Mouse (Mus musculus) liver, embryonic 11.5 days (tissue): ENCODE results near the gene Klhl21. TPM values are rescaled to one million over a fixed set of nuclear protein-coding genes. Genes with fewer than 3 reads are reported as not detected.

Experiments used
- ATAC-seq: fragments of 200-750 bp; cut with Nextera tagmentation; replicated peaks from 2 replicates; pipeline ENCODE4 v1.8.0; 2017; ENCODE audit warnings: moderate number of reproducible peaks, mild to moderate bottlenecking, moderate TSS enrichment, moderate library complexity; ENCODE audit not compliant: low FRiP score
- DNase-seq: peaks from one replicate; pipeline ENCODE4 v3.0.0-alpha.2; 2017; ENCODE audit warnings: low spot score
- H3K27ac ChIP-seq: fragments of 300-500 bp; sonication (generic); 2 replicates; pipeline ENCODE4 v1.5.1; 2014; ENCODE audit warnings: mild to moderate bottlenecking, low read depth, low read length, control low read depth
- H3K27me3 ChIP-seq: fragments of 300-500 bp; sonication (generic); replicated peaks from 2 replicates; pipeline ENCODE4 v1.6.1; 2014; ENCODE audit warnings: low read length, mixed read lengths; ENCODE audit not compliant: control insufficient read depth, insufficient read depth
- H3K36me3 ChIP-seq: fragments of 300-500 bp; sonication (generic); 2 replicates; pipeline ENCODE4 v1.6.1; 2014; ENCODE audit warnings: mild to moderate bottlenecking, low read length, moderate library complexity, mixed read lengths; ENCODE audit not compliant: control insufficient read depth, insufficient read depth
- H3K4me1 ChIP-seq: fragments of 300-500 bp; sonication (generic); replicated peaks from 2 replicates; pipeline ENCODE4 v1.6.1; 2014; ENCODE audit warnings: low read length, mixed read lengths; ENCODE audit not compliant: control insufficient read depth, insufficient read depth
- H3K4me2 ChIP-seq: fragments of 300-500 bp; sonication (generic); 2 replicates; pipeline ENCODE4 v1.6.1; 2014; ENCODE audit warnings: mild to moderate bottlenecking, control low read depth, moderate library complexity
- H3K4me3 ChIP-seq: fragments of 300-500 bp; sonication (generic); 2 replicates; pipeline ENCODE4 v1.5.1; 2014; ENCODE audit warnings: low read depth, low read length, control low read depth
- H3K9ac ChIP-seq: fragments of 300-500 bp; sonication (generic); 2 replicates; pipeline ENCODE4 v1.6.1; 2014; ENCODE audit warnings: low read depth, low read length, control low read depth
- H3K9me3 ChIP-seq: fragments of 300-500 bp; sonication (generic); 2 replicates; pipeline ENCODE4 v1.6.1; 2016; ENCODE audit warnings: low read length, inconsistent platforms, mixed read lengths; ENCODE audit not compliant: control insufficient read depth
- WGBS: fragments of 180-500 bp; shearing (Covaris S2); extraction: QIAGEN DNeasy Blood & Tissue Kit; methylation state at CpG from one replicate; pipeline ENCODE4 v1.1.7; 2014; 5-methylcytosine and 5-hydroxymethylcytosine counted together
- polyA plus RNA-seq: library from polyadenylated mRNA; unstranded; fragments of >200 nt; fragmentation: Nextera tagmentation; extraction: Ambion mirVana; gene quantifications from 2 replicates; pipeline ENCODE4 v1.2.1, GENCODE M21; 2014

The Klhl21 gene
- polyA plus RNA-seq, 1 experiment from 2014 or later, result 9.4 TPM

DNA sequence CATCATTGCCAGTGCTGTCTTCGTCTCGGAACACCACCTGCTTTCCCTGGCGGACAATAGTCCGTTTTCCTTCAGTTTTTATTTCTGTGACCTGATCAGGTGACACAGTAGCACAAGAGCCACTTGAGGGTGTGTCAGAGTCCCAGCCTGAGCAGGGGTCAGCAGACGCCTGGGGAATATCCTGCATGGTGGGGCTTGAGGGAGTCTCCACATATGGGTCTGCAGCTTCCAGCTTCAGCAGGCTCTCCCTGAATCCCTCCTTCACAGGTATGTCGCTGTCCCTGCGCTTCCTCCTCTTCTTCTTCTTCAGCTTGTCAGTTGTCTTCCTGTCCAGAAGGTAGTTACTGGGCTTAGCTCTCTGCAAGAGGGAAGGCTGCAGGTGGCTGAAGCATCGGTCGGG, 16.5 kb upstream of the Klhl21 start:
- Histone ChIP-seq H3K27ac (no peak overlapping the region), H3K9ac (no peak overlapping the region), H3K4me1 (peaks cover 22% of the 10 kb centered on the region), H3K36me3 (peaks cover 15% of the 10 kb centered on the region), H3K4me2 (no peak overlapping the region), H3K27me3 (no peaks in the 10 kb centered on the region), H3K9me3 (no peaks in the 10 kb centered on the region), H3K4me3 (no peak overlapping the region)
- WGBS, result 91% methylated on average over 9 of the region's 9 CpGs
- DNase-seq (no peak), ATAC-seq (no peak)

GRCm38 (mm10) chr4:151993035-151993434, 15.6 kb upstream of the Klhl21 start:
- Histone ChIP-seq H3K4me1 (peaks cover 26% of the 10 kb centered on the region), H3K4me3 (no peak overlapping the region), H3K27ac (no peak overlapping the region), H3K27me3 (no peaks in the 10 kb centered on the region), H3K9me3 (no peaks in the 10 kb centered on the region), H3K9ac (no peak overlapping the region), H3K36me3 (peaks cover 15% of the 10 kb centered on the region), H3K4me2 (no peak overlapping the region; the same call in 1 of the 2 replicates)
- ATAC-seq (no peak), DNase-seq (no peak)
- WGBS, result 86% methylated on average over 6 of the region's 6 CpGs

DNA sequence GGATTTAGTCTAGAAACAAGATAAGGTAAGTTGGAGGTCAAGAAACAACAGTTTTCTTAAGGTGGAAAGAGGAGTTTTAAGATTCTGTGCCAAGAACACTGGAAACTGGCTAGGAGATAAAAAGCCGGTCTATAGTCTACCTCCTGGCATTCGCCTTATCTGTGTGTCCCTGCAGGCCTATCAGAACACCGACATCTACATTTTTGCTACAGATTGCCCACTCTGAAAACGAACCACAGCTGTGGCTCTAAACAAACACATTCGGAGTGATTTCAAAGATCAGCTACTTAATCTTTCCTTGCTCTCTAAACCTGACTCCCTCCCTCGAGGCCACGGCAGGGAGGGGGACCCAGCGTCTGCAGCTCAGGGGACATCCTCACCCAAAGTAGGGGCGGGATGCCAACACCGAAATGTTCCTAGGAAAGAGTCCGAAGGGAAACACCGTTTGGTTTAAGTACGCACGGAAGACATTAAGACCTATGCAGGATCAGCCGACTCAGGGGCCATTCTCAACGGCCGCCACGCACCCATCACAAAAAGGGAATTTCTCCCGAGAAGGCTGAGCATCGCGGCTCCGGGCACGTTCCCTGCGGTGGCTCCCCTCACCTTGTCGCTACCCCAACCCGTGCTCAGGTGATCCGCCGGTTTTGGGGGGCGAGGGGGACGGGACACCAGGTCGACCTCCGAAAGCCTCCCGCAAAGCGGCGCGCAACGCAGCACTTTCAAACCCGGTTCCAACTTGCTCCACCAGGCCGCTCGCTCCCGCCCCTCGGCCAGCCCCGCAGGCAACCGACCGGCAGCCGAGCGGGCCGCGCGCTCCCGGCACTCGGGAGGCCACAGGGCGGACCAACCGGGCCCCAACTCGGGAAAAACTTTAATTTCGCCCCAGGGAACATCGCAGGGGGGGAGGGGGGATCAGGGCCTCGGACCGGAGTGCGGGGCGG, 14.1 kb upstream of the Klhl21 start:
- Histone ChIP-seq H3K4me1 (peaks cover 19% of the 10 kb centered on the region), H3K4me3 (peak overlapping the region; percentile 81), H3K27me3 (no peaks in the 10 kb centered on the region), H3K27ac (peak overlapping the region; percentile 75; the same call in 1 of the 2 replicates), H3K9ac (peak overlapping the region; percentile 88), H3K4me2 (peak overlapping the region; percentile 97), H3K36me3 (peaks cover 15% of the 10 kb centered on the region), H3K9me3 (no peaks in the 10 kb centered on the region)
- peak; percentile 52 for DNase-seq
- 2% methylated on average over 61 of the region's 61 CpGs for WGBS
- no peak for ATAC-seq

GRCm38 (mm10) chr4:151995371-151996172, 13.0 kb upstream of the Klhl21 start:
- peaks cover 19% of the 10 kb centered on the region for H3K4me1 ChIP-seq
- WGBS, result 1% methylated on average over 99 of the region's 111 CpGs
- peak overlapping the region; percentile 88 for H3K9ac ChIP-seq
- DNase-seq, result no peak
- peak; percentile 9; the same call in 1 of the 2 replicates for ATAC-seq
- peaks cover 15% of the 10 kb centered on the region for H3K36me3 ChIP-seq
- H3K27ac ChIP-seq, result peak overlapping the region; percentile 75
- H3K4me2 ChIP-seq, result peak overlapping the region; percentile 97
- H3K9me3 ChIP-seq, result no peaks in the 10 kb centered on the region
- no peaks in the 10 kb centered on the region for H3K27me3 ChIP-seq
- H3K4me3 ChIP-seq, result peak overlapping the region; percentile 81

DNA sequence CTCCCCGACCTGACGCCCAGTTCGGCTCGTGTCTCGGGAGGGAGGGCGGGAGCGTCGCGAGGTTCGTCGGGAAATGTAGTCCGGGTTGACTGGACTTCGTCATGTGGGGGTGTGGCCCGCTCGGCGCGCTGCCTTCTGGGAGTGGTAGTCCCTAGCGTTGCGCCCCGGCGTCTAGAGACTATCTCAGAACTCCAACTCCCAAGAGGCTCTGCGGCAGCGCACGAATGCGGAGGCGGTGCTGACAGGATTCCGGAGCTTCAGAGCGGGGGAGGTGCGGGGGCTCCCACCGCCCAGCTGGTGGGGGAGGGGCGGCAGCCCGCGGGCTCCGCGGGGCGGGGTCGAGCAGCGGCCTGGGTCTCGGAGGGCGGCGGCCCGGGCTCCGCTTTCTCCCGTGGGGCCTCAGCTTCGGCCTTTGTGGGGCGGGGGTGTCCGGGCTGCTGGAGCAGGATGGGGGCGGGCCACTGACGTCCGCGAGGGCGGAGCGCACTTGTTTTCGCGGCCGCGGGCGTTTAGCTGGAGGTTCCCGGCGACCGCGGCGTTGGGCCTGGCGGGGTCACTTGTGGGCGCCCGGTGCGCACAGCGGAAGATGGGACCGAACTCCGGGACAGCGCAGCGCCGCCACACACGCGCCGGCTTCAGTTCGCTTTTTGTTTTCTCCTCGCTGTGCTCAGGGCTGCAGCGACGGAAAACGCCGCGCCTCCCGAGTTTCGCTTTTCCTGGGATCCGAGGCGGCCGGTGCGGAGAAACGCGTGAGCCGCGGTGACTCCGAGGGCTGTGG, 12.2 kb upstream of the Klhl21 start, which contains the start of gene Phf13:
Phf13 (minus strand) TSS at position 86 of the 778 bp plus-strand sequence.
- Histone ChIP-seq H3K9ac (peak within 1 kb of the TSS; percentile 88), H3K4me2 (peak within 1 kb of the TSS; percentile 97), H3K9me3 (no peaks in the 10 kb centered on the region), H3K4me3 (peak within 1 kb of the TSS; percentile 81), H3K27me3 (no peaks in the 10 kb centered on the region), H3K36me3 (peaks cover 9% of the 10 kb centered on the region), H3K27ac (peak within 1 kb of the TSS; percentile 75), H3K4me1 (peaks cover 19% of the 10 kb centered on the region)
- WGBS, result under 1% methylated on average over 93 of the region's 94 CpGs
- DNase-seq (peak; percentile 98), ATAC-seq (peak; percentile 93)

DNA sequence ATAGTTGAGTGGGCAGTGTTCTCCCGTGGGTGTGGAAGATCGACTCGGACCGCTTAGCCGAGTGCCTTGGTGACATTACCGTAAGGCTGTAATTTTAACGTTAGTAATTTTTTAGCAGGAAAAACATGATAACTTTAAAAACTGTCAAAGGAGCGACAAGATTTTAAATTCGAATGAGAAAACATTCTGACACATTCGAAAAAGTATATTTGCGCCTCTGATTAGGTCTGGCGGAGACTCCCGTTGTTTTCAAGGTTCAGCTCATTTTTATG, 11.7 kb upstream of the Klhl21 start:
- Histone ChIP-seq H3K4me1 (peaks cover 19% of the 10 kb centered on the region), H3K9ac (peak overlapping the region; percentile 74), H3K27ac (peak overlapping the region; percentile 44), H3K4me3 (peak overlapping the region; percentile 81), H3K9me3 (no peaks in the 10 kb centered on the region), H3K27me3 (no peaks in the 10 kb centered on the region), H3K4me2 (peak overlapping the region; percentile 97), H3K36me3 (peaks cover 4% of the 10 kb centered on the region)
- 4% methylated on average over 13 of the region's 13 CpGs for WGBS
- DNase-seq (no peak), ATAC-seq (no peak)

GRCm38 (mm10) chr4:151997701-151998100, 10.9 kb upstream of the Klhl21 start:
- Histone ChIP-seq H3K36me3 (no peaks in the 10 kb centered on the region; the same call in 1 of the 2 replicates), H3K4me1 (peaks cover 19% of the 10 kb centered on the region), H3K27ac (no peak overlapping the region), H3K4me2 (peak overlapping the region; percentile 97; the same call in 1 of the 2 replicates), H3K9me3 (no peaks in the 10 kb centered on the region), H3K4me3 (no peak overlapping the region), H3K27me3 (no peaks in the 10 kb centered on the region), H3K9ac (no peak overlapping the region)
- WGBS, result 50% methylated on average over 3 of the region's 3 CpGs
- ATAC-seq, result no peak
- no peak for DNase-seq

DNA sequence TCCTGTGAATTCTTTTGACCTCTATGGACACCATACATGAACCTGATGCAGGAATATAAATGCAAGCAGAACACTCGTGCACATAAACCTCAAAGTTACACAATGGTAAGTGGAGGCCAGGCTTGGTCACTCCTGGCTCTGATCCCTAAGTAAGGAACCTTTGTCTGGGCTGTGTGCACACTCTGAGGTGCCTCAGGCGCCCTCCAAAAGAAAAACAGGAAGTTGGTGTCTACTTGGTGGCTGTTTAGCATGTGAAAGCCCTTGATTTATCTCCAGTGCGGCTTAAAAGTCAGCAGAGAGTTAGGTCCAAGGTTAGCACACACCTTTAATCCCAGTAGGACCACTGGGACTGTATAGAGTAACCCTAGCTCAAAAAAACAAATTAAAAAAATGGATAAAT, 9.1 kb upstream of the Klhl21 start:
- WGBS, result 32% methylated on average over 3 of the region's 3 CpGs

More for the DNA sequence above, 9.1 kb upstream of the Klhl21 start:
- peaks cover 12% of the 10 kb centered on the region for H3K4me1 ChIP-seq
- no peak overlapping the region for H3K27ac ChIP-seq
- H3K9me3 ChIP-seq, result no peaks in the 10 kb centered on the region
- no peaks in the 10 kb centered on the region for H3K36me3 ChIP-seq
- no peak overlapping the region for H3K4me3 ChIP-seq
- H3K9ac ChIP-seq, result no peak overlapping the region
- DNase-seq (no peak), ATAC-seq (no peak)
- no peak overlapping the region for H3K4me2 ChIP-seq
- H3K27me3 ChIP-seq, result no peaks in the 10 kb centered on the region
